Mouse (Mus musculus) embryonic fibroblast, embryonic 13.5 days (primary cell): ENCODE measurements at regions not wholly inside any gene's neighbourhood (a gene's known extent, or its start where the extent isn't known, plus 50 kb on each side); places are given as distances from the start of the nearest gene placed in this dataset.

Source experiments
- CTCF ChIP-seq: IDR thresholded peaks from 2 replicates; pipeline ENCODE4 v1.5.1; 2011; ENCODE audit warnings: mild to moderate bottlenecking, control low read depth, low read length, moderate library complexity, borderline replicate concordance; ENCODE audit not compliant: insufficient read depth
- POLR2A ChIP-seq: IDR thresholded peaks from 2 replicates; pipeline ENCODE4 v1.6.1; 2011; ENCODE audit warnings: low read depth, mild to moderate bottlenecking, control low read depth, low read length, moderate library complexity

DNA sequence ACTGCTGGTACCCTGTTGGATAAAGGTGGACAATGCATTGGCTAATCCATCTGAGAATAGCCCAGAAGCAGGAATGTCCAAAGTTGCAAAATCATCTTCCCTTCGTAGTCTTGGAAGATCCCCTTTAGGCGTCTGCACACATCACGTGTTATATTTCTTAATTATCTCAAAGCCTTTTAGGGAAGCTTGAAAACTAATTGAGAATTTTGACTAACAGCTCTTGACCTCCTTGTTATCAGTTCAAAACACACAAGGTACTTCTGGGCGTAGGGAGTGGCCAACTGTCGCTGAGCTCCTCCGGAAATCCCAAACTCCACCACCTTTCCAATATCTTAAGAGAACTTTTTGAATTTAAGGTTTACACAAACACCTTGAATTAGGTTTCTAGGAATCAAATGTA lies 227.6 kb upstream of the Myocd start:
- TF ChIP-seq CTCF, result no peak
- no peak for TF ChIP-seq POLR2A
